Mouse (Mus musculus) lung, adult 2 months (tissue): ENCODE measurements at regions not wholly inside any gene's neighbourhood (a gene's known extent, or its start where the extent isn't known, plus 50 kb on each side); places are given as distances from the start of the nearest gene placed in this dataset.
A peak's percentile ranks its signal among the peaks of the same experiment; 100 is the strongest.

Experiments used
- DNase-seq: peaks from one replicate; pipeline ENCODE4 v3.0.0; 2022
- H3K4me1 ChIP-seq: fragments of 200-500 bp; 2 replicates; pipeline ENCODE4 v1.6.1; 2011; ENCODE audit warnings: low read length; ENCODE audit not compliant: control insufficient read depth, insufficient read depth
- H3K4me3 ChIP-seq: fragments of 200-500 bp; replicated peaks from 2 replicates; pipeline ENCODE3; 2011; ENCODE audit warnings: low read depth, mild to moderate bottlenecking, control low read depth, low read length; ENCODE audit errors: extremely low read depth
- CTCF ChIP-seq: fragments of 200-500 bp; IDR thresholded peaks from 2 replicates; pipeline ENCODE4 v1.5.1; 2011; ENCODE audit warnings: mild to moderate bottlenecking, low read length, control low read depth; ENCODE audit not compliant: insufficient read depth
- POLR2A ChIP-seq: fragments of 200-500 bp; IDR thresholded peaks from 2 replicates; pipeline ENCODE4 v1.6.1; 2011; ENCODE audit warnings: low read depth, mild to moderate bottlenecking, control low read depth, low read length, borderline replicate concordance; ENCODE audit errors: extremely low read depth
- WGBS: fragments of 180-500 bp; shearing (Covaris S2); methylation state at CpG from one replicate; pipeline ENCODE4 v1.1.7; 2018; 5-methylcytosine and 5-hydroxymethylcytosine counted together

GRCm38 (mm10) chr17:3862384-3862783, 166.3 kb upstream of the Nox3 start:
- WGBS, result 28% methylated on average over 2 of the region's 2 CpGs
- DNase-seq, result no peak
- TF ChIP-seq POLR2A (no peak), CTCF (no peak)

GRCm38 (mm10) chr17:3836386-3836785, 140.3 kb upstream of the Nox3 start:
- TF ChIP-seq POLR2A, result no peak
- no peak for TF ChIP-seq CTCF
- 65% methylated on average over 4 of the region's 4 CpGs for WGBS
- H3K4me3 ChIP-seq, result no peak overlapping the region
- DNase-seq, result no peak
- H3K4me1 ChIP-seq, result no peaks in the 10 kb centered on the region

More at GRCm38 (mm10) chr17:3862384-3862783, 166.3 kb upstream of the Nox3 start:
- no peak overlapping the region for H3K4me3 ChIP-seq
- no peaks in the 10 kb centered on the region for H3K4me1 ChIP-seq

GRCm38 (mm10) chr17:3811187-3811586, 115.1 kb upstream of the Nox3 start:
- 52% methylated on average over 2 of the region's 2 CpGs for WGBS
- no peak overlapping the region for H3K4me3 ChIP-seq
- H3K4me1 ChIP-seq, result no peaks in the 10 kb centered on the region
- no peak for DNase-seq
- TF ChIP-seq POLR2A, result no peak
- TF ChIP-seq CTCF, result no peak

GRCm38 (mm10) chr17:3803507-3803906, 107.4 kb upstream of the Nox3 start:
- 73% methylated on average over 1 of the region's 1 CpGs for WGBS
- TF ChIP-seq POLR2A, result no peak
- no peak for TF ChIP-seq CTCF
- H3K4me3 ChIP-seq, result no peak overlapping the region

DNA sequence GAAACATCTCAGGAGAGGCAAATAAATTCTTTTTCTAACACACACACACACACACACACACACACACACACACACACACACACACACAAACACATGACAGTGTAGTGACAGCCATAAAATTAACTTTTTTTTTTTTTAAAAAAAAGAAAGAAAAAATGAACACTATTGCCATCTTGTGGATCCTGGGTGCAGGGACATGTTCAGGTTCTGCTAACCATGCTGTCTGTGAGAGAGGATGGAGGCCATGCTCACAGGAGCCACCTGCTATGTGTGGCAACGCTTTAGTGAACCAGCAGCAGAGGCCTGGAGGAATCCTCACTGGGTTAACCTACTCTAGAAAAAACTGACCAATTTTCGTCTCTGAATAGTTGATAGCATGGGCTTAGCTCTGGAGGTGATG, 96.5 kb upstream of the Nox3 start:
- no peak for DNase-seq
- H3K4me3 ChIP-seq, result no peak overlapping the region
- TF ChIP-seq CTCF, result peak; percentile 21; the same call in 1 of the 2 replicates
- no peak for TF ChIP-seq POLR2A
- WGBS, result 21% methylated on average over 2 of the region's 2 CpGs
- H3K4me1 ChIP-seq, result no peaks in the 10 kb centered on the region

More at GRCm38 (mm10) chr17:3803507-3803906, 107.4 kb upstream of the Nox3 start:
- DNase-seq, result no peak
- no peaks in the 10 kb centered on the region for H3K4me1 ChIP-seq

GRCm38 (mm10) chr17:3782156-3782555, 86.1 kb upstream of the Nox3 start:
- TF ChIP-seq CTCF (no peak), POLR2A (no peak)
- no peak for DNase-seq
- 46% methylated on average over 1 of the region's 1 CpGs for WGBS
- no peak overlapping the region for H3K4me3 ChIP-seq
- H3K4me1 ChIP-seq, result no peaks in the 10 kb centered on the region

- Histone ChIP-seq H3K4me1 (no peaks in the 10 kb centered on the region), H3K4me3 (no peak overlapping the region)
- DNase-seq, result no peak
- TF ChIP-seq CTCF (no peak), POLR2A (no peak)
These were observed 81.6 kb upstream of the Nox3 start for GRCm38 (mm10) chr17:3777691-3778090.

GRCm38 (mm10) chr17:3747808-3748335, 51.8 kb upstream of the Nox3 start:
- TF ChIP-seq POLR2A (no peak), CTCF (no peak)
- WGBS, result 67% methylated on average over 8 of the region's 8 CpGs
- DNase-seq, result no peak
- H3K4me3 ChIP-seq, result no peak overlapping the region
- no peaks in the 10 kb centered on the region for H3K4me1 ChIP-seq
